Mouse (Mus musculus) liver, embryonic 13.5 days (tissue): ENCODE data around the gene Rnf224. TPM values are rescaled to one million over a fixed set of nuclear protein-coding genes. Genes with fewer than 3 reads are reported as not detected.

Source experiments
- ATAC-seq: fragments of 200-750 bp; cut with Nextera tagmentation; 2 replicates; pipeline ENCODE4 v1.8.0; 2017; ENCODE audit warnings: low read depth, mild to moderate bottlenecking, moderate number of reproducible peaks, moderate library complexity
- DNase-seq: peaks from one replicate; pipeline ENCODE4 v3.0.0; 2022
- H3K27ac ChIP-seq: fragments of 300-500 bp; sonication (generic); 2 replicates; pipeline ENCODE4 v1.5.1; 2015; ENCODE audit warnings: moderate library complexity, mild to moderate bottlenecking, inconsistent platforms
- H3K27me3 ChIP-seq: fragments of 300-500 bp; sonication (generic); 2 replicates; pipeline ENCODE4 v1.6.1; 2015; ENCODE audit warnings: mild to moderate bottlenecking, inconsistent platforms
- H3K36me3 ChIP-seq: fragments of 300-500 bp; sonication (generic); 2 replicates; pipeline ENCODE4 v1.6.1; 2015; ENCODE audit warnings: mild to moderate bottlenecking, inconsistent platforms
- H3K4me1 ChIP-seq: fragments of 300-500 bp; sonication (generic); replicated peaks from 2 replicates; pipeline ENCODE4 v1.6.1; 2015; ENCODE audit warnings: inconsistent platforms
- H3K4me2 ChIP-seq: fragments of 300-500 bp; sonication (generic); 2 replicates; pipeline ENCODE4 v1.6.1; 2015; ENCODE audit warnings: inconsistent platforms, mild to moderate bottlenecking, moderate library complexity
- H3K4me3 ChIP-seq: fragments of 300-500 bp; sonication (generic); replicated peaks from 2 replicates; pipeline ENCODE4 v1.5.1; 2015; ENCODE audit warnings: mild to moderate bottlenecking, inconsistent platforms
- H3K9ac ChIP-seq: fragments of 300-500 bp; sonication (generic); 2 replicates; pipeline ENCODE4 v1.6.1; 2015; ENCODE audit warnings: mild to moderate bottlenecking, inconsistent platforms
- H3K9me3 ChIP-seq: fragments of 300-500 bp; sonication (generic); replicated peaks from 2 replicates; pipeline ENCODE4 v1.6.1; 2016; ENCODE audit warnings: inconsistent platforms
- WGBS: fragments of 180-500 bp; shearing (Covaris S2); methylation state at CpG from one replicate; pipeline ENCODE4 v1.1.7; 2015; ENCODE audit not compliant: insufficient replicate concordance; 5-methylcytosine and 5-hydroxymethylcytosine counted together
- polyA plus RNA-seq: library from polyadenylated mRNA; unstranded; fragments of >200 nt; fragmentation: Nextera tagmentation; extraction: Ambion mirVana; gene quantifications from 2 replicates; pipeline ENCODE4 v1.2.1, GENCODE M21; 2015

Rnf224 gene
- polyA plus RNA-seq, 1 experiment from 2014 or later: not detected

DNA sequence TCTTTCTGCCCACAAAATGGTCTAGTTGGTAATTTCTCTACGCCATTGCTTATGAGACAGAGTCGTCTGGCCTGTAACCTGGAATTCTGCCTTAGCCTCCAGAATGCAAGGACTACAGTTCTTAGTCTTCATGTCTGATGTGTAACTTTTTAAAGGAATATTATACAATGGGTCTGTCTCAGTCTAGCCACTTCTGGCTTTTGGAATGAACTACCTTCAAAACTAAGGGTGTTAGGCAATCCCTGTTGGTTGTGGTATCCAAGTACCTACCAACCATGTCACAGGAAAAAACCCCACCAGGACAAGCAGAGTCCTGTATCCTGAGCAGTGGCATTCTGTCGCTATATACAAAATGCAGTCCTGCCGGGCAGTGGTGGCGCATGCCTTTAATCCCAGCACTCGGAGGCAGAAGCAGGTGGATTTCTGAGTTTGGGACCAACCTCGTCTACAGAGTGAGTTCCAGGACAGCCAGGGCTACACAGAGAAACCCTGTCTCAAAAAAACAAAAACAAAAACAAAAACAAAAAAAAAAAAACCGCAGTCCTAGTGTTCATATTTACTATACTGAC is 10.7 kb downstream of the Rnf224 start:
- no peak for DNase-seq
- no peaks in the 10 kb centered on the region for H3K9me3 ChIP-seq
- ATAC-seq: no peak
- no peaks in the 10 kb centered on the region for H3K27me3 ChIP-seq
- peaks cover 47% of the 10 kb centered on the region for H3K4me1 ChIP-seq
- H3K27ac ChIP-seq: peak overlapping the region; percentile 98
- peak overlapping the region; percentile 86 for H3K9ac ChIP-seq
- peak overlapping the region; percentile 72 for H3K4me2 ChIP-seq
- H3K4me3 ChIP-seq: peak overlapping the region; percentile 73
- peaks cover 27% of the 10 kb centered on the region for H3K36me3 ChIP-seq
- 78% methylated on average over 8 of the region's 8 CpGs for WGBS

DNA sequence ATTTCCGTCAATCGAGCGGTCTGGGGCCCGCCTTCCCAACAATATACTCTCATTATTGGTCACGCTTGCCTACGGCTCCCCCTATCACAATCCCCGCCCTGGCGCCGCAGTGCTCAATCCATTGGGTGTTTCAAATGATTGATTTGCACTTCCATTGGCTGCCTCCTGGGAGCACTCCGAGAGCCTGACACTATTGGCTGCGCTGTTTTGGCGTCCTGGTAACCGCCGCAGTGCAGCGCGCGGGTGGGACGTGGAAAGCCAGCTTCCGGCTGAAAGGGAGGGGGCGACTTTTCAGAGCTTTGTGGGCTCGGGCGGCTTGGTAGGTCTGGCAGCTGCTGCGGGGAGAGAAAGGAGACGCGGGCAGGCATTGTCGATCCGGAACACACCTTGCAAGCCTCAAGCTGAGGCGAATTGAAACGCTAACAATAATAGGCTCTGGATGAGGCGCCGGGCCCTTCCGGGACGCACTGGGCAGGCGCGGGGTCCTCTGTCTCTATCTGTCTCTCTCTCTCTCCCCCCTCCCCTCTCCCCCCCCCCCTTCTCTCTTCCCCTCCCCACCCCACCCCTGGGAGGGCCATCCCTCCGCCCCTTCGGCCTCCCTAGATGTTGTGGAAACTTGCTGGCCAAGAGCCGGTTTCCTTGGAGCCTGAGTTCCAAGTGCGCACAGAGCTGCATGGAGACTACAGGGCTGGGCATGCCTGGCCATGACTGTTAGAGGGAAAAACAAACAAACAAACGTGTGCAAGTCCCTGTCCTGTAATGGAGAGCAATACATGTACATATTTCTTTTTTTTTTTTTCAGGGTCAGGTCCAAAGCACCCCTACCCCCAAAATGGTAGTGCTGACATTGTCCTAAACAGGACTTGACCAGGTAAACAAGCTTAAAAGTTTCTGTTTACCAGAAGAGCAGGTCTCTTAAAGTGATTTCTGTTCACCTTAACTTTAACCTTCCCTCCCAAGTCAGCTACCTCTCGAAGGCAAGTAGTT is 11.5 kb downstream of the Rnf224 start:
- peak overlapping the region; percentile 92 for H3K4me3 ChIP-seq
- H3K9me3 ChIP-seq: no peaks in the 10 kb centered on the region
- peaks cover 27% of the 10 kb centered on the region for H3K36me3 ChIP-seq
- DNase-seq: peak; percentile 99
- H3K27me3 ChIP-seq: no peaks in the 10 kb centered on the region
- peak overlapping the region; percentile 100 for H3K27ac ChIP-seq
- H3K4me1 ChIP-seq: peaks cover 47% of the 10 kb centered on the region
- H3K9ac ChIP-seq: peak overlapping the region; percentile 86
- peak overlapping the region; percentile 72 for H3K4me2 ChIP-seq
- peak; percentile 88 for ATAC-seq
- WGBS: 2% methylated on average over 40 of the region's 41 CpGs

DNA sequence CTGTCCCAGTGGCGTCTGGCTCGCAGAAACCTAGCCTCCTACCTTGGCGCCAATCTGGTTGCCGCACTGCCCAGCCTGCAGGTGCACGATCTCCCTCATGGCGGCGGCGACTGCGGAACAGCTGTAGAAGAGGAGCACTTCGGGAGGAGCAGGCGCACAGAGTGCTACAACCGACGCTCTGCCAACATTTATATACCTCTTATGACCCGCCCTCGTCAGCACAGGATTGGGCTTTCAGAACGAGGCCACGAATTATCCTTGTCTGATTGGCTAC is 12.2 kb downstream of the Rnf224 start, which contains the start of gene Tubb4b:
Tubb4b (minus strand) TSS at position 211 of the 274 bp plus-strand sequence.
- no peak for DNase-seq

DNA sequence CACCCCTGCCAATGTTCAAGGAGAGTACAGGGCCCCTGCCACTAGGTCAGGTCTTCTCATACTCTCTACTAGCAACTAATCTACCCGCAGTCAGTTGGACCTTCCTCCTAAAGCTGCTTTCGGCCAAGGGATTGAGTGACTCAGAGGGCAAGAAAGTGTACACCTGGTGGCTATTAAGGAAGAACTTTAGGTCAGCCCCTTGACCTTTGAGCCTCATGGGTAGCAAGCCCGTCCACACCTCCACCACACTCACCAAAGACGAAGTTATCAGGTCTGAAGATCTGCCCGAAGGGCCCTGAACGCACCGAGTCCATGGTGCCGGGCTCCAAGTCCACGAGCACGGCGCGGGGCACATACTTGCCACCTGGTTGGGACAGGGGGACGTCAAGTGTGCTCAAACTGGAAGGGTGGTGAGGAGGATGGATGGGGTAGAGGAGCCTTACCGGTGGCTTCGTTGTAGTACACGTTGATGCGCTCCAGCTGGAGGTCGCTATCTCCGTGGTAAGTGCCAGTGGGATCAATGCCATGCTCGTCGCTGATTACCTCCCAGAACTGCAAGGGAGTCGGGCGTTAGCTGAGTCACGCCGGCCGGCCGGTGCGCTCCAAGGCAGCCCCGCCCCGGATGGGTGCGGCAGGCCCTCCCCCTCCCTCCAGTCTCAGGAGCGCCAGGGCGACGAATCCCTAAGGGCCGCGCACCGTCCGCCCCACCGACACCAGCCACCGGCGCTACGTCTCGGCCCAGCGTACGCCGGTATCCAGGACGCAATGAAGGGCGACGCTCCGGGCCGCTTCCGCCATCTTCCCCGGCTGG is 12.7 kb downstream of the Rnf224 start:
- H3K9ac ChIP-seq: peak overlapping the region; percentile 99
- 1% methylated on average over 45 of the region's 53 CpGs for WGBS
- ATAC-seq: peak; percentile 76

More for the DNA sequence above, 12.2 kb downstream of the Rnf224 start, which contains the start of gene Tubb4b:
- Histone ChIP-seq H3K4me1 (peaks cover 47% of the 10 kb centered on the region), H3K36me3 (peaks cover 27% of the 10 kb centered on the region), H3K9ac (peak within 1 kb of the TSS; percentile 99), H3K27ac (peak within 1 kb of the TSS; percentile 100), H3K27me3 (no peaks in the 10 kb centered on the region), H3K4me3 (peak within 1 kb of the TSS; percentile 92), H3K9me3 (no peaks in the 10 kb centered on the region), H3K4me2 (peak within 1 kb of the TSS; percentile 95)
- ATAC-seq: no peak
- WGBS: under 1% methylated on average over 17 of the region's 17 CpGs

DNA sequence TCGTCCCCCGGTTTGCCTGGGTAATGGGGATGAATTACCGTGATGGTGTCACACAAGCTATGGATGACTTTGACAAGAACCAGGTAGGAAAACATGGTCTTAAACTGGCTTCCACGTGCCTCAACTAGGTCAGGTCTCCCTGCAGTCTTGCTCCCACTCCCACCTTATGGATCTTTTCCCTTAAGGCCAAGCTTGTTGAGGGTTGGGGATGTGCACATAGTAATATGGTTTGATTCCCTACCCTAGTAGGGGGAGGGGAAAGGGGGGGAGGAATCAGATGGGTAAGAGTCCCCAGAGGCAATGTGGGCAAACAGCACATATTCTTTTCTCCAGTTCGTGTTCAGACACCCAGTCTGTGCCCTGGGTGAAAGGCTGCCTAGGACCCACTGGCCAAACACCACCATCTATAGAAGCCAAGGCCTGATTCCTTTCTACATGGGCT is 15.2 kb downstream of the Rnf224 start:
- no peak for DNase-seq
- WGBS: 58% methylated on average over 5 of the region's 5 CpGs
- Histone ChIP-seq H3K36me3 (peaks cover 27% of the 10 kb centered on the region), H3K4me2 (no peak overlapping the region), H3K4me1 (peaks cover 30% of the 10 kb centered on the region), H3K9me3 (no peaks in the 10 kb centered on the region), H3K9ac (no peak overlapping the region), H3K27me3 (no peaks in the 10 kb centered on the region), H3K4me3 (peak overlapping the region; percentile 92; the same call in 1 of the 2 replicates), H3K27ac (peak overlapping the region; percentile 30; the same call in 1 of the 2 replicates)
- ATAC-seq: no peak

More for the DNA sequence above, 12.7 kb downstream of the Rnf224 start:
- Histone ChIP-seq H3K27me3 (no peaks in the 10 kb centered on the region), H3K4me3 (peak overlapping the region; percentile 92), H3K36me3 (peaks cover 27% of the 10 kb centered on the region), H3K4me2 (peak overlapping the region; percentile 95), H3K4me1 (peaks cover 46% of the 10 kb centered on the region), H3K9me3 (no peaks in the 10 kb centered on the region), H3K27ac (peak overlapping the region; percentile 100)
- peak; percentile 92 for DNase-seq

DNA sequence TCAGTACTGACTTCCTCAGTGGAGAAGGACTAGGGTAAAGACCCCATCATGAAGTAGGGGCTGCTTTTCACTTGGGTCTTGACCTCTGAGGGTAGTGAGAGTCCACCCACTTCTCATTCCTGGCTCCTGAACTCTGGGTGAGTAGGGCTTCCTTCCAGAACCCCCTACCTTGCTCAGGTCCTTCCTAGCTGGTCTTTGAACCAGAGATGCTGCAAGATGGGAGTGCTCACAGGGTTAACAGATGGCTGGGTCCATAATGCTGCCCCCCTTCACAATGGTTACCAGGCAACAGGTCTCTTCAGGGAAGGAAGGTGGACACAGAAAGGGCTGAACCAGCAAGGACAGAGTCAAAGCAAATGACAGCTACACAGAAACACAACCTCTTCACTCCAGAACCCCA is 18.1 kb downstream of the Rnf224 start, which contains the start of gene Fam166a:
Fam166a (plus strand) TSS at position 301 of the 400 bp plus-strand sequence.
- Histone ChIP-seq H3K9me3 (no peaks in the 10 kb centered on the region), H3K27me3 (peaks cover 4% of the 10 kb centered on the region; the same call in 1 of the 2 replicates), H3K9ac (no peak within 1 kb of the TSS), H3K27ac (no peak within 1 kb of the TSS), H3K4me3 (no peak within 1 kb of the TSS), H3K4me1 (peaks cover 21% of the 10 kb centered on the region), H3K4me2 (no peak within 1 kb of the TSS), H3K36me3 (peaks cover 22% of the 10 kb centered on the region)
- DNase-seq (no peak), ATAC-seq (no peak)

DNA sequence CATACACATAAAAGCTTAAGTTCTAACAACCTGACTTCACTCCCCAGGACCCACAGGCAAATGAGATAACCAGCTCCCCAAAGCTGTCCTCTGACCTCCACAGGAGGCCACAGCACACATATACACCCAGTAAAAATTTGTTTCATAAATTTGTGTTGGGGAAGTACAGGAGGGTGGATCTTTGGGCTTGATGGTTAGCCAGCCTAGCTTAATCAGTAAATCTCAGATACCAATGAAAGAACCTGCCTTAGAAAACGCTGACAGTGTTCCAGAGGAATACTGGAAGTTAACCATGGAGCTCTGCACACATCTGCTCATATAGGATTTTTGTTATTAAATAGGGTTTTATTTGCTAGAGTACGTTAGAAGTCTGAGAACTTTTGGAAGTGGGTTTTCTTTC is 18.9 kb downstream of the Rnf224 start:
- Histone ChIP-seq H3K27ac (no peak overlapping the region), H3K9me3 (no peaks in the 10 kb centered on the region), H3K9ac (no peak overlapping the region), H3K4me1 (peaks cover 14% of the 10 kb centered on the region), H3K36me3 (peaks cover 14% of the 10 kb centered on the region), H3K4me3 (no peak overlapping the region), H3K4me2 (no peak overlapping the region), H3K27me3 (peaks cover 5% of the 10 kb centered on the region; the same call in 1 of the 2 replicates)
- ATAC-seq (no peak), DNase-seq (no peak)
- WGBS: 51% methylated on average over 2 of the region's 2 CpGs

DNA sequence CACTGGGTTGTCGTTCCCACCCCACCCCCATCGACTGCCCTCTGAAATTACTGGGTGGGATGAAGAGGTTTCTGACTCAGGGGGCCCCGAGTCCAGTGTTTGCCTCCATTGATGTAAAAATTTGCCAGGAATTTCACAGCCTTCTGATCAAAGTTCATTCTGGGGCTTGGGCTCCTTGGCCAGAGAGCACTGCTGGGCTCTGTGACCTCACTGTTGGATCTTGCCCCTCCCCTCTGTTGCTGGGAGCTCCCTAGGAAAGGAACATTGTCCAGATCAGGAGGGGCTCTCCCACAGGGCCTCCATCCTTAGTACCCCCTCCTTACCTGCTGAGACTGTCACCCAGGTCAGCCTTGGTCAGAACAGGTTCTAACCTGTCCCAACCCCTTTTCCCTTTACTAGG is 22.1 kb downstream of the Rnf224 start, which contains the start of gene Stpg3:
Stpg3 (minus strand) TSS at position 194 of the 400 bp plus-strand sequence.
- Histone ChIP-seq H3K9me3 (no peaks in the 10 kb centered on the region), H3K4me1 (peaks cover 23% of the 10 kb centered on the region), H3K9ac (no peak within 1 kb of the TSS), H3K4me3 (no peak within 1 kb of the TSS), H3K4me2 (no peak within 1 kb of the TSS), H3K27ac (no peak within 1 kb of the TSS), H3K36me3 (peaks cover 5% of the 10 kb centered on the region; the same call in 1 of the 2 replicates), H3K27me3 (peaks cover 5% of the 10 kb centered on the region; the same call in 1 of the 2 replicates)
- DNase-seq (no peak), ATAC-seq (no peak)
- WGBS: 63% methylated on average over 3 of the region's 3 CpGs

DNA sequence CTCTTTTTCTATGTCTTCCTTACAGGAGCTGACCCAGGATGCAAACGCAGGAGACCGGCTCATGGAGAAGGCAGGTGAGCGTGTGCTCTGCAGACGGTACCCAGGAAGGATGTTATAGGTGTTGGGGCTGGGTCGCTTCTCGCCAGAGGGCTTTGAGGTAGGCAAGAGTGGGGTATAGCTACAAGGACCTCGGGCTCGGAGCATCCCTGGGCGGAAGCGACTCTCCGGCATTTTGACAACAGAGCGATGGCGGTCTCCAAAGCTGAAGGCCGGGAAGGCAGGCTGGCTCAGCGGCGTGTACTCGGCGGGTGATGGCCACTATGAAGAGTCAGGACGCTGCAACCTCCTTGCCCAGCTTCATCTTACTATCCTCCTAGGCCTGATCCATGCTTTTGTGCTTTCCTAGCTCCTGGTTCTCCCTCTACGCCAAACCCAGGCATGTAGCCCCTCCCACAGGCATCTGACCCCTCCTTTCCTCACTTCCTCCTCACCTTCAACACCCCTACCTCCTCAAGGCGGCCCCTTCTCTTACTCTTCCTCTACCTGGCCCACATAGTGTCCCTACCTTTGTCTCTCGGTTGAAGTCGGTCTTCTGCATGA is 23.2 kb downstream of the Rnf224 start:
- Histone ChIP-seq H3K9ac (no peak overlapping the region), H3K4me1 (peaks cover 30% of the 10 kb centered on the region), H3K27me3 (peaks cover 5% of the 10 kb centered on the region; the same call in 1 of the 2 replicates), H3K4me3 (no peak overlapping the region), H3K36me3 (peaks cover 10% of the 10 kb centered on the region; the same call in 1 of the 2 replicates), H3K4me2 (no peak overlapping the region), H3K27ac (no peak overlapping the region), H3K9me3 (no peaks in the 10 kb centered on the region)
- DNase-seq (no peak), ATAC-seq (no peak)
- 66% methylated on average over 23 of the region's 23 CpGs for WGBS

DNA sequence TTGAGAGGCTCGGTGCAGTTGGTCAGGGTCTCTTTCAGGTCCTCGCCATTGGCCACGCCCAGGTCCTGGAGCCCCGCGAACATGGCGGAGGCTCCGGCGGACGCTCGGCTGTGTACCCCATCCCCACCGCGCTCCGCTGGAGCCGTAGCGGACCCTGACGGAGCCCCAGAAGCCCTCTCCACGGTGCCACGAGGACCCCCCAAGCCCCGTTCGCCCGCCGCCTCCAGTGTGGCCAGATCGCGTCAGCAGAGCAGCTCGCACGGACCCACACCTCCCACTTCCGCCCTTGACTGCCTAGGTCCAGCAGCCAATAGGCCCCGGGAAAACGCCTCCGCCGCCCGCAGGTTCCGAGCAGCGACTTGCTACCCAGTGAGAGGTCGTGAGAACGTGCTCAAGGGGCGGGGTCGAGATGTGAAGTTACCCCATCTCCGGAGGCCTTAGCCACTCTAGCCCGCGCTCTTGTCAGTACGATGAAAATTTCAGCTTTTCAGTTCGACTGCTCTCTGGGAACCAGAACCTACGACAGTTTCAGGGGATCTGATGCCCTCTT is 25.4 kb downstream of the Rnf224 start, which contains the start of gene Nelfb:
Nelfb (minus strand) TSS at position 369 of the 550 bp plus-strand sequence.
- peak; percentile 93 for ATAC-seq
- H3K9me3 ChIP-seq: no peaks in the 10 kb centered on the region
- H3K4me1 ChIP-seq: peaks cover 33% of the 10 kb centered on the region
- H3K4me2 ChIP-seq: peak within 1 kb of the TSS; percentile 79
- WGBS: under 1% methylated on average over 44 of the region's 44 CpGs
- peak within 1 kb of the TSS; percentile 72 for H3K4me3 ChIP-seq
- peak within 1 kb of the TSS; percentile 80 for H3K27ac ChIP-seq
- DNase-seq: peak; percentile 87
- peak within 1 kb of the TSS; percentile 86 for H3K9ac ChIP-seq
- H3K36me3 ChIP-seq: peaks cover 30% of the 10 kb centered on the region
- peaks cover 5% of the 10 kb centered on the region; the same call in 1 of the 2 replicates for H3K27me3 ChIP-seq
